Mouse (Mus musculus) kidney, postnatal 25 days (tissue): ENCODE results near the gene Ube2e3.

Source experiments
- DNase-seq, 2 experiments: peaks; one replicate each; pipeline ENCODE4 v3.0.0; 2021; ENCODE audit warnings: mixed read lengths in 2 of 2

The Ube2e3 gene

GRCm38 (mm10) chr2:78882743-78883433 lies 15.0 kb downstream of the Ube2e3 start:
- no peak for DNase-seq

- no peak for DNase-seq
Measured at GRCm38 (mm10) chr2:78886446-78886845, 18.5 kb downstream of the Ube2e3 start.

- DNase-seq: no peak
Measured at GRCm38 (mm10) chr2:78888190-78888589, 20.3 kb downstream of the Ube2e3 start.

- no peak for DNase-seq
Measured at GRCm38 (mm10) chr2:78895216-78895615, 27.3 kb downstream of the Ube2e3 start.

DNA sequence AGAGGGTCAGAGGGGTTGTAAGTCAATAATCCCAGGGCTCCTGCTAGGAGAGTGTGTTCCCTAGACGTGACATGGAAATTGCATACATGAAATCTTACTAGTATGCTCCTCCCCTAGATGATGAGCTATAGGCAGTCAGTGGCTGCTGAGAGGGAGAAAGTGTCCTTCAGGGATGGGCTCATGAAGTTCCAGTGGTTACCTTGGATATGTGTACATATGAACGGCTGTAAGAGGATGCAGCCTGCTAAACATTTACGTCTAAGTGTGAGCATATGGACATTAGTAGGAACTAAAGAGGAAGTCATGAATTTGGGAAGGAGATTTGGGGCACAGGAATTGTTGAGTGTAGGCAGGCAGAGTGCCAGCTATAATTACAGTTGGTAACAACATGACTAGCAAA lies 38.0 kb downstream of the Ube2e3 start:
- DNase-seq: no peak

- no peak for DNase-seq
Measured at GRCm38 (mm10) chr2:78911516-78911915, 43.6 kb downstream of the Ube2e3 start.

- DNase-seq: no peak
Measured at GRCm38 (mm10) chr2:78914861-78915260, 46.9 kb downstream of the Ube2e3 start.

DNA sequence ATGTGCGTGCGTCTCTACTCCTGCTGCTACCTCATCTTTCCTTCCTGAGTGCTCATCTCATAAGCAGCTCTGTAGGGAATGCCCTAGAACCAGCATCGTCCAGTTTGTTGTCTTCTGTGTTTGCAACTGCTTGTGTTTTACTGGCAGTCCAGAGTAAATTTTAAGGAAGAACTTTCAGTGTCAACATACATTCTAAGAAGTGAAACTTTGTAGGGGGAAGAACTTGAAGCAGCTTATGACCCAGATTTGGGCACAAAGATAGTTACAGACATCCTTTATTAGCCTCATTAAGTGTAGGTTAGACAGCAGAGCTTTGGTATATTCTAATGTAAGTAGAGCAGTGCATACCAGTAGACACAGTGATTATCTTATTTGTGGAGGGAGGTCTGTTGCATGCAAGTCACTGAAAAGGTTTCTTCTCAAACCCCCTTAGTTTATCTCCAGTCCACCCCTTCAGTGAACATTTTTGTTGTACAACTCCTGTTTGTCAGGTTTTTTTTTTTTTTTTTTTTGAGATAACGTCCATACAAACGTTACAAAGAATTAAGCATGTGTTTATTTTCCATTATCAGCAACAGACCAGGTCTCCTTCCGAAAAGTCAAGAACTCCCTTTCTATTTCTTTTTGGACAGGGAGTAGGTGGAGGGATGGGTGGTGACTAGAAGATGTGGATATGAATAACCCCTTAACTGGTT lies 55.2 kb downstream of the Ube2e3 start:
- DNase-seq: no peak

GRCm38 (mm10) chr2:78925807-78926206 lies 57.9 kb downstream of the Ube2e3 start:
- no peak for DNase-seq

GRCm38 (mm10) chr2:78927625-78928024 lies 59.7 kb downstream of the Ube2e3 start:
- DNase-seq: no peak

GRCm38 (mm10) chr2:78928080-78928479 lies 60.2 kb downstream of the Ube2e3 start:
- no peak for DNase-seq

GRCm38 (mm10) chr2:78931358-78931757 lies 63.4 kb downstream of the Ube2e3 start:
- DNase-seq: no peak

- no peak for DNase-seq
Measured at GRCm38 (mm10) chr2:78959451-78959850, 91.5 kb downstream of the Ube2e3 start.

GRCm38 (mm10) chr2:78960288-78960687 lies 92.4 kb downstream of the Ube2e3 start:
- no peak for DNase-seq

GRCm38 (mm10) chr2:78961023-78961422 lies 93.1 kb downstream of the Ube2e3 start:
- no peak for DNase-seq

GRCm38 (mm10) chr2:78961580-78961979 lies 93.7 kb downstream of the Ube2e3 start:
- no peak for DNase-seq

DNA sequence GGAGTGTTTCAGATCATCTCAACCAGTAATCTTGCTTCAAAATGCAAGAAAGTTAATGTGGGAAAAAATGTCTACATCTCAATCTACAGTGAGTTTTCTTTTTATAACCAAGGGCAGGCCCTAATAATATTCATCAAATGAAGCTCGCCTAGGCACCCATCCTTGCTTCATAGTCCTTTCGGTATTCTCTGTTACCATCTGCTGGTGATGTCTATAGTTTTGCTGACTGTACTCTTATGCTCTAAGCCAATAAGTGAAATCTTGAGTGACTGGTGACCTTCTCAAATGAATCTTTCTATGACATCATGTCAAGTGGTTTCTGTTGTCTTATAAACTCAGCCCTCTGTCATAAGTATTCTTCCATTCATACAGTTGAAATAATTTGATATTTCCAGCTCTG lies 97.1 kb downstream of the Ube2e3 start:
- no peak for DNase-seq

DNA sequence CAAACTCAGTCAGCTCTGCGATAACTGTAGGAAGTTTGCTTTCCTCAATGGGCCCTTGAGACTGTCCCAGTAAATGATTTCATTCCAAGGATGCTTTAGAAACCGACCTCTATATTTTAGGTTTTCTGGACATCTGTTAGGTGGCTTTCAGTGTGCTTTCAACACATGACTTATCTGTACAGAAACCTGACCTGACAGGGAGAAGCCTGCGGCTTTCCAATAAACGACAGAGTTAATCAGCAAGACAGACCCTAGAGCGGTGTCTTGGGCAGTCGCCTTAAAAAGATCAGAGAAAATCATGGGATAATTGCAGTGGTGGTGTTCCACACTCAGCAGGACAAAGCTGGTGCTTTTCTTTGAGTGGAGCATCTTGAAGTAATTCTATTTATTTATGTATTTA lies 97.5 kb downstream of the Ube2e3 start:
- no peak for DNase-seq

DNA sequence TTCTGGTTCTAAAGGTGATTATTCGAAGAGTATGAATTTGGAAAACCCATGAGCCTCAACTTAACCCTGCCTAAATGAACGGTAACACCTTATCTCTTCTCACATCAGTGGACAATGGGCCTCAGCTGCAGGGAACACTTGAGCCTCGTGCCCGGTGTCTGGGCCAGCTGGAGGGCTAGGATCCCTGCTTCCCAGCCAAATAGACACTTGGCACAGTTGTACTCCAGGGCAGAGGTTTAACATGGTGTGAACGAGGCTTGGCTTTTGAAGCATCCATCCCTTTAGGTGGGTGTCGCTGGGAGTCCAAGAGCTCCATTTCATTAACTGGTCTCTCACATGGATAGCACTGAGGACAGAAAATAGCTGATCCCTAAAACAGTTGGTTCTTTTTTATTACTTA lies 102.2 kb downstream of the Ube2e3 start:
- no peak for DNase-seq
